23 mouse cellular contexts compared by ENCODE assay signal in the genomic region with DNA sequence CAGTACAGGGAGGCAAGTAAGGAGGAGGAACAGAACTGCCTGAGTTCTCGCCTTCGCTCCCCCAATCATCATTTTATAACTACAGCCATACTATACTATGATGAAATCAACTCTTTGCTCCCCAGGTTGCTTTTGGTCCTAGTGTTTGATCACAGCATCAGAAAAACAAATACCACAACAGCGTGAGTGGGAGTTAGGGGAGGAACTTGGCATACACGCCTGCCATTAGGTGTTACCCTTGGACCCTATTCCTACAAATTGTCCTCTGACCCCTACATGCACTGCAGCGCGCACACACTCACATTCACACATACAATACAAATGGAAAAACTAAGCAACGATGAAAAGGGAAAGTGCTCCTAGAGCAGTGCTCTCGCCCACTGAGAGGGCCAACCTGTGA.
"Had no signal": no experiment of that assay in that cellular context is flagged by ENCODE, and none has a peak within 500 bp of the region (broad histone marks: within the 10 kb centered on the region; RNA-seq: fewer than 3 reads in every experiment).

No protein-coding gene starts in this region.

- H3K4me3 ChIP-seq: heart, adult 2 months; heart, embryonic 13.5 days; heart, embryonic 15.5 days; hindbrain, embryonic 13.5 days; hindbrain, embryonic 15.5 days; kidney, embryonic 15.5 days; limb, embryonic 10.5 days; limb, embryonic 12.5 days; liver, embryonic 13.5 days had no signal

- H3K9me3 ChIP-seq: heart, embryonic 13.5 days; heart, embryonic 15.5 days; hindbrain, embryonic 13.5 days; hindbrain, embryonic 15.5 days; kidney, embryonic 15.5 days; limb, embryonic 10.5 days; limb, embryonic 12.5 days; liver, embryonic 13.5 days had no signal

- H3K4me2 ChIP-seq: heart, embryonic 11.5 days; heart, embryonic 13.5 days; heart, embryonic 15.5 days; hindbrain, embryonic 13.5 days; hindbrain, embryonic 15.5 days; kidney, embryonic 15.5 days; limb, embryonic 12.5 days; liver, embryonic 13.5 days had no signal

- ATAC-seq: hindbrain, postnatal 0 days; intestine, embryonic 16.5 days had no signal

- H3K27ac ChIP-seq: heart, adult 2 months; heart, embryonic 13.5 days; heart, embryonic 15.5 days; hindbrain, embryonic 13.5 days; hindbrain, embryonic 15.5 days; hindbrain, postnatal 0 days; kidney, embryonic 15.5 days; kidney, postnatal 0 days; limb, embryonic 10.5 days; limb, embryonic 12.5 days; liver, embryonic 13.5 days had no signal

- H3K4me1 ChIP-seq: heart, embryonic 13.5 days; heart, embryonic 15.5 days; hindbrain, embryonic 13.5 days; hindbrain, embryonic 15.5 days; kidney, embryonic 15.5 days; limb, embryonic 10.5 days; limb, embryonic 12.5 days; liver, embryonic 13.5 days had no signal

- DNase-seq: gastrocnemius, postnatal 14 days; gastrocnemius, postnatal 36 days; heart, adult 11 months; heart, adult 2 months; heart, postnatal 14 days; heart, postnatal 36 days; kidney, adult 11 months; kidney, adult 9 months; kidney, postnatal 14 days; layer of hippocampus, adult 9-11 months; layer of hippocampus, postnatal 36 days; liver, embryonic 13.5 days had no signal

- H3K9ac ChIP-seq: heart, embryonic 13.5 days; heart, embryonic 15.5 days; hindbrain, embryonic 13.5 days; hindbrain, embryonic 15.5 days; kidney, embryonic 15.5 days; limb, embryonic 12.5 days; liver, embryonic 13.5 days had no signal

- H3K27me3 ChIP-seq: heart, embryonic 13.5 days; heart, embryonic 15.5 days; hindbrain, embryonic 13.5 days; hindbrain, embryonic 15.5 days; kidney, embryonic 15.5 days; limb, embryonic 12.5 days; liver, embryonic 13.5 days had no signal
